Mouse (Mus musculus): ENCODE data around the gene Hivep3. TPM values are rescaled to one million over a fixed set of nuclear protein-coding genes. Genes with fewer than 3 reads are reported as not detected.

Gene Hivep3
- total and polyA plus RNA-seq, 3 experiments, result 14.4 to 32.3 (median 21.2) TPM

- DNase-seq (ENCODE audit: extremely low read depth), result no peak
- Histone ChIP-seq H3K27me3 (replicated peaks) (no peaks in the 10 kb centered on the region), H3K4me1 (ENCODE audit: control insufficient read depth in 1 of 2, insufficient read depth in 2 of 2) (no peaks in the 10 kb centered on the region), H3K4me2 (ENCODE audit: insufficient read depth, low read depth, poor library complexity, severe bottlenecking) (no peak overlapping the region), H3K4me3 (replicated peaks in 1 of 3; ENCODE audit: low read depth in 2 of 3, low read length in 2 of 3, poor library complexity in 1 of 3) (no peak overlapping the region), H3K27ac (ENCODE audit: insufficient read depth, low read depth) (no peak overlapping the region), H3K9ac (ENCODE audit: insufficient read depth, low read depth) (no peak overlapping the region), H3K9me3 (replicated peaks; ENCODE audit: low read length) (no peaks in the 10 kb centered on the region), H3K36me3 (replicated peaks in 1 of 2; ENCODE audit: control insufficient read depth in 1 of 2, insufficient read depth in 1 of 2, low read length in 1 of 2) (no peaks in the 10 kb centered on the region), H3K79me2 (replicated peaks; ENCODE audit: control insufficient read depth, extremely low read depth, insufficient read depth, poor library complexity, severe bottlenecking) (no peaks in the 10 kb centered on the region)
- TF ChIP-seq KAT2A (IDR thresholded peaks at IDR 0.05; ENCODE audit: insufficient replicate concordance, low read length), result no peak
- TF ChIP-seq CHD1 (IDR thresholded peaks at IDR 0.05; ENCODE audit: low read depth, low read length), result no peak
- no peak for TF ChIP-seq HCFC1 (IDR thresholded peaks at IDR 0.05; ENCODE audit: low read depth, low read length)
- TF ChIP-seq IRF4 (IDR thresholded peaks at IDR 0.05; ENCODE audit: low read depth, low read length), result no peak
- no peak for TF ChIP-seq MAZ (IDR thresholded peaks at IDR 0.05; ENCODE audit: low read depth, low read length)
- TF ChIP-seq CTCF (conservative IDR thresholded peaks at IDR 0.05 in 1 of 2, IDR thresholded peaks at IDR 0.05 in 1 of 2; ENCODE audit: low read depth in 2 of 2, low read length in 2 of 2), result no peak
- TF ChIP-seq ETS1 (conservative IDR thresholded peaks at IDR 0.05; ENCODE audit: low read depth, low read length), result no peak
- TF ChIP-seq USF2 (conservative IDR thresholded peaks at IDR 0.05; ENCODE audit: low read depth, low read length), result no peak
- no peak for TF ChIP-seq SIN3A (IDR thresholded peaks at IDR 0.05; ENCODE audit: low read length)
- no peak for TF ChIP-seq ELF1 (IDR thresholded peaks at IDR 0.05; ENCODE audit: low read depth, low read length)
- TF ChIP-seq TBP (conservative IDR thresholded peaks at IDR 0.05; ENCODE audit: low read depth, low read length), result no peak
- TF ChIP-seq CHD2 (IDR thresholded peaks at IDR 0.05; ENCODE audit: low read length), result no peak
- TF ChIP-seq JUN (IDR thresholded peaks at IDR 0.05; ENCODE audit: insufficient read depth, low read depth, low read length), result no peak
- TF ChIP-seq MAFK (IDR thresholded peaks at IDR 0.05; ENCODE audit: insufficient replicate concordance, low read length), result no peak
- no peak for TF ChIP-seq BHLHE40 (IDR thresholded peaks at IDR 0.05; ENCODE audit: low read depth, low read length)
- TF ChIP-seq POLR2A (IDR thresholded peaks at IDR 0.05; ENCODE audit: low read depth, low read length), result no peak
- TF ChIP-seq ZMIZ1 (IDR thresholded peaks at IDR 0.05; ENCODE audit: low read depth, low read length), result no peak
- dilution Hi-C loops (cut with MboI; ENCODE audit: extremely low pct_ligation_motif_present, extremely low pct_unique_long_range_greater_than_20kb, low sequenced_read_pairs) (no loop called here), in situ Hi-C loops (cut with MboI; ENCODE audit: low pct_ligation_motif_present, low pct_unique_long_range_greater_than_20kb, low sequenced_read_pairs) (no loop called here)
Observed at GRCm38 (mm10) chr4:119881292-119881691, 147.7 kb downstream of the Hivep3 start.

- no peak overlapping the region for H3K4me2 ChIP-seq (ENCODE audit: insufficient read depth, low read depth, poor library complexity, severe bottlenecking)
- H3K36me3 ChIP-seq (replicated peaks in 1 of 2; ENCODE audit: control insufficient read depth in 1 of 2, insufficient read depth in 1 of 2, low read length in 1 of 2), result no peaks in the 10 kb centered on the region
- in situ Hi-C loops (cut with MboI; ENCODE audit: low pct_ligation_motif_present, low pct_unique_long_range_greater_than_20kb, low sequenced_read_pairs), result no loop called here
- no peaks in the 10 kb centered on the region for H3K9me3 ChIP-seq (replicated peaks; ENCODE audit: low read length)
- no peaks in the 10 kb centered on the region for H3K79me2 ChIP-seq (replicated peaks; ENCODE audit: control insufficient read depth, extremely low read depth, insufficient read depth, poor library complexity, severe bottlenecking)
- no peak overlapping the region for H3K9ac ChIP-seq (ENCODE audit: insufficient read depth, low read depth)
- dilution Hi-C loops (cut with MboI; ENCODE audit: extremely low pct_ligation_motif_present, extremely low pct_unique_long_range_greater_than_20kb, low sequenced_read_pairs), result no loop called here
- H3K4me1 ChIP-seq (ENCODE audit: control insufficient read depth in 1 of 2, insufficient read depth in 2 of 2), result peaks cover 0 to 2% of the 10 kb centered on the region in 2 experiments; a peak in 1 of 4 replicates
- no peak overlapping the region for H3K4me3 ChIP-seq (replicated peaks in 1 of 3; ENCODE audit: low read depth in 2 of 3, low read length in 2 of 3, poor library complexity in 1 of 3)
- no peak for TF ChIP-seq GABPA (IDR thresholded peaks at IDR 0.05; ENCODE audit: insufficient replicate concordance, low read depth, low read length)
- no peak for TF ChIP-seq ZKSCAN1 (IDR thresholded peaks at IDR 0.05; ENCODE audit: borderline replicate concordance, low read depth, low read length)
- TF ChIP-seq RCOR1 (conservative IDR thresholded peaks at IDR 0.05; ENCODE audit: low read depth, low read length), result no peak
- TF ChIP-seq CHD2 (IDR thresholded peaks at IDR 0.05; ENCODE audit: low read length), result no peak
- no peak for TF ChIP-seq IRF4 (IDR thresholded peaks at IDR 0.05; ENCODE audit: low read depth, low read length)
- TF ChIP-seq MXI1 (IDR thresholded peaks at IDR 0.05; ENCODE audit: low read depth, low read length), result no peak
- no peak for TF ChIP-seq MAZ (IDR thresholded peaks at IDR 0.05; ENCODE audit: low read depth, low read length)
- TF ChIP-seq JUND (conservative IDR thresholded peaks at IDR 0.05; ENCODE audit: low read depth, low read length), result no peak
- TF ChIP-seq USF1 (IDR thresholded peaks at IDR 0.05; ENCODE audit: low read depth, low read length), result no peak
- TF ChIP-seq POLR2A (IDR thresholded peaks at IDR 0.05; ENCODE audit: low read depth, low read length), result no peak
- no peak for TF ChIP-seq E2F4 (IDR thresholded peaks at IDR 0.05; ENCODE audit: insufficient replicate concordance, low read depth, low read length)
- TF ChIP-seq USF2 (conservative IDR thresholded peaks at IDR 0.05; ENCODE audit: low read depth, low read length), result no peak
- TF ChIP-seq PAX5 (IDR thresholded peaks at IDR 0.05; ENCODE audit: low read length), result no peak
- no peak for TF ChIP-seq ELF1 (IDR thresholded peaks at IDR 0.05; ENCODE audit: low read depth, low read length)
- TF ChIP-seq UBTF (IDR thresholded peaks at IDR 0.05; ENCODE audit: low read depth, low read length), result no peak
- TF ChIP-seq MAFK (IDR thresholded peaks at IDR 0.05; ENCODE audit: insufficient replicate concordance, low read length), result no peak
- TF ChIP-seq NELFE (IDR thresholded peaks at IDR 0.05; ENCODE audit: low read depth, low read length), result no peak
- TF ChIP-seq ZC3H11A (IDR thresholded peaks at IDR 0.05; ENCODE audit: low read depth, low read length), result no peak
- no peak for TF ChIP-seq ZMIZ1 (IDR thresholded peaks at IDR 0.05; ENCODE audit: low read depth, low read length)
- TF ChIP-seq TCF12 (IDR thresholded peaks at IDR 0.05; ENCODE audit: low read depth, low read length), result no peak
- no peak overlapping the region for H3K27ac ChIP-seq (ENCODE audit: insufficient read depth, low read depth)
- no peaks in the 10 kb centered on the region for H3K27me3 ChIP-seq (replicated peaks)
- DNase-seq (ENCODE audit: extremely low read depth), result no peak
Observed at GRCm38 (mm10) chr4:119882401-119882800, 148.8 kb downstream of the Hivep3 start.
